Mouse (Mus musculus) gastrocnemius, postnatal 36 days (tissue): ENCODE data around the gene Ryr2. TPM values are rescaled to one million over a fixed set of nuclear protein-coding genes. Genes with fewer than 3 reads are reported as not detected.
"Not testable (repeated sequence)": the region's sequence is repeated elsewhere in the genome, so short reads cannot be mapped to it uniquely, and the experiment has no call there.

ENCODE experiments used
- DNase-seq, 2 experiments: peaks; one replicate each; pipeline ENCODE4 v3.0.0; 2022
- intact Hi-C: fragments of 180-260 bp; cut with DNase I; formaldehyde crosslinking; loops from one replicate; pipeline ENCODE4 v1.15.1; 2025
- total RNA-seq, 2 experiments: library from RNA; stranded (reverse); gene quantifications; 2 replicates each; pipeline ENCODE4 v1.2.3; 2021

Gene Ryr2
- total RNA-seq, 2 experiments from 2014 or later = 0.10 to 0.12 TPM

- DNase-seq = no peak
- intact Hi-C loops = no loop called here
Observed at GRCm38 (mm10) chr13:11825563-11826226, 281.1 kb downstream of the Ryr2 start.

GRCm38 (mm10) chr13:11818723-11819122 lies 288.0 kb downstream of the Ryr2 start:
- DNase-seq = no peak
- intact Hi-C loops = no loop called here

- intact Hi-C loops, DNase-seq: not testable (repeated sequence)
Observed at GRCm38 (mm10) chr13:11809365-11809764, 297.4 kb downstream of the Ryr2 start.

- DNase-seq = no peak
- intact Hi-C loops = no loop called here
Observed at GRCm38 (mm10) chr13:11792536-11792935, 314.2 kb downstream of the Ryr2 start.

GRCm38 (mm10) chr13:11790536-11790935 lies 316.2 kb downstream of the Ryr2 start:
- no peak for DNase-seq
- intact Hi-C loops = no loop called here

- DNase-seq = no peak
- intact Hi-C loops = no loop called here
Observed at GRCm38 (mm10) chr13:11782411-11783155, 324.2 kb downstream of the Ryr2 start.

GRCm38 (mm10) chr13:11781065-11781464 lies 325.7 kb downstream of the Ryr2 start:
- no peak for DNase-seq
- intact Hi-C loops = no loop called here

- intact Hi-C loops = no loop called here
- no peak for DNase-seq
Observed at GRCm38 (mm10) chr13:11777726-11778125, 329.0 kb downstream of the Ryr2 start.

GRCm38 (mm10) chr13:11772173-11772572 lies 334.6 kb downstream of the Ryr2 start:
- intact Hi-C loops = no loop called here
- no peak for DNase-seq

GRCm38 (mm10) chr13:11766899-11767298 lies 339.8 kb downstream of the Ryr2 start:
- intact Hi-C loops = loop anchor here (10.0 kb wide), 1 partner anchor 338 kb away; the partner anchor contains the start of gene Ryr2

GRCm38 (mm10) chr13:11763925-11764324 lies 342.8 kb downstream of the Ryr2 start:
- intact Hi-C loops = loop anchor here (10.0 kb wide), 1 partner anchor 341 kb away; the partner anchor contains the start of gene Ryr2
- DNase-seq = no peak

More at GRCm38 (mm10) chr13:11766899-11767298, 339.8 kb downstream of the Ryr2 start:
- no peak for DNase-seq

- intact Hi-C loops = loop anchor here (10.0 kb wide), 1 partner anchor 342 kb away; the partner anchor contains the start of gene Ryr2
- DNase-seq = no peak
Observed at GRCm38 (mm10) chr13:11763104-11763503, 343.6 kb downstream of the Ryr2 start.

GRCm38 (mm10) chr13:11757894-11758293 lies 348.9 kb downstream of the Ryr2 start:
- intact Hi-C loops = no loop called here
- no peak for DNase-seq

- intact Hi-C loops = no loop called here
- DNase-seq = no peak
Observed at GRCm38 (mm10) chr13:11745479-11745878, 361.3 kb downstream of the Ryr2 start.

GRCm38 (mm10) chr13:11738211-11738610 lies 368.5 kb downstream of the Ryr2 start:
- DNase-seq = no peak
- intact Hi-C loops = no loop called here

- no peak for DNase-seq
- intact Hi-C loops = no loop called here
Observed at GRCm38 (mm10) chr13:11716216-11716615, 390.5 kb downstream of the Ryr2 start.

- intact Hi-C loops = no loop called here
Observed at GRCm38 (mm10) chr13:11709708-11710471, 396.9 kb downstream of the Ryr2 start.

GRCm38 (mm10) chr13:11701721-11702120 lies 405.0 kb downstream of the Ryr2 start:
- intact Hi-C loops = no loop called here
- DNase-seq = no peak

More at GRCm38 (mm10) chr13:11709708-11710471, 396.9 kb downstream of the Ryr2 start:
- DNase-seq = no peak

GRCm38 (mm10) chr13:11696496-11696895 lies 410.2 kb downstream of the Ryr2 start:
- no peak for DNase-seq
- intact Hi-C loops = no loop called here

- intact Hi-C loops = no loop called here
- no peak for DNase-seq
Observed at GRCm38 (mm10) chr13:11681802-11682201, 424.9 kb downstream of the Ryr2 start.

GRCm38 (mm10) chr13:11662815-11663214 lies 443.9 kb downstream of the Ryr2 start:
- DNase-seq = no peak
- intact Hi-C loops = no loop called here
